Mouse (Mus musculus) hindbrain, embryonic 13.5 days (tissue): ENCODE results near the gene Fam198b. TPM values are rescaled to one million over a fixed set of nuclear protein-coding genes. Genes with fewer than 3 reads are reported as not detected.

Experiments
- ATAC-seq: fragments of 200-750 bp; cut with Nextera tagmentation; 2 replicates; pipeline ENCODE4 v1.8.0; 2017; ENCODE audit warnings: moderate TSS enrichment; ENCODE audit not compliant: low FRiP score
- H3K27ac ChIP-seq: fragments of 300-500 bp; sonication (generic); 2 replicates; pipeline ENCODE4 v1.5.1; 2015; ENCODE audit warnings: inconsistent platforms, mild to moderate bottlenecking, moderate library complexity
- H3K27me3 ChIP-seq: fragments of 300-500 bp; sonication (generic); 2 replicates; pipeline ENCODE4 v1.6.1; 2015; ENCODE audit warnings: mild to moderate bottlenecking, inconsistent platforms
- H3K36me3 ChIP-seq: fragments of 300-500 bp; sonication (generic); 2 replicates; pipeline ENCODE4 v1.6.1; 2015; ENCODE audit warnings: mild to moderate bottlenecking, inconsistent platforms
- H3K4me1 ChIP-seq: fragments of 300-500 bp; sonication (generic); replicated peaks from 2 replicates; pipeline ENCODE4 v1.6.1; 2015; ENCODE audit warnings: inconsistent platforms
- H3K4me2 ChIP-seq: fragments of 300-500 bp; sonication (generic); 2 replicates; pipeline ENCODE4 v1.6.1; 2015; ENCODE audit warnings: inconsistent platforms, mild to moderate bottlenecking, moderate library complexity
- H3K4me3 ChIP-seq: fragments of 300-500 bp; sonication (generic); 2 replicates; pipeline ENCODE4 v1.5.1; 2015; ENCODE audit warnings: mild to moderate bottlenecking, inconsistent platforms
- H3K9ac ChIP-seq: fragments of 300-500 bp; sonication (generic); 2 replicates; pipeline ENCODE4 v1.6.1; 2015; ENCODE audit warnings: mild to moderate bottlenecking, inconsistent platforms
- H3K9me3 ChIP-seq: fragments of 300-500 bp; sonication (generic); 2 replicates; pipeline ENCODE4 v1.6.1; 2016; ENCODE audit warnings: inconsistent platforms
- WGBS: fragments of 180-500 bp; shearing (Covaris S2); methylation state at CpG from one replicate; pipeline ENCODE4 v1.1.7; 2015; 5-methylcytosine and 5-hydroxymethylcytosine counted together
- polyA plus RNA-seq: library from polyadenylated mRNA; unstranded; fragments of >200 nt; fragmentation: Nextera tagmentation; extraction: Ambion mirVana; gene quantifications from 2 replicates; pipeline ENCODE4 v1.2.1, GENCODE M21; 2015

Fam198b gene
- 3.9 and 5.1 TPM in 2 replicates for polyA plus RNA-seq

GRCm38 (mm10) chr3:79884305-79884704 lies at the start of gene Fam198b:
Gene Fam198b (plus strand): TSS chr3:79884533.
- Histone ChIP-seq H3K27me3 (0 out of 2 replicates have a peak, but pooled peaks cover 2% of the 10 kb centered on the region), H3K4me1 (0 out of 2 replicates have a peak, but pooled peaks cover 7% of the 10 kb centered on the region), H3K4me3 (no peak within 1 kb of the TSS), H3K4me2 (no peak within 1 kb of the TSS), H3K9ac (no peak within 1 kb of the TSS), H3K27ac (no peak within 1 kb of the TSS), H3K9me3 (no peaks in the 10 kb centered on the region), H3K36me3 (no peaks in the 10 kb centered on the region)
- WGBS = 61% methylated on average over 5 of the region's 5 CpGs
- ATAC-seq = no peak

- H3K27ac ChIP-seq = no peak overlapping the region
- ATAC-seq = no peak
- H3K4me1 ChIP-seq = peaks cover 8% of the 10 kb centered on the region
- no peaks in the 10 kb centered on the region for H3K36me3 ChIP-seq
- H3K4me2 ChIP-seq = no peak overlapping the region
- H3K9ac ChIP-seq = no peak overlapping the region
- no peaks in the 10 kb centered on the region for H3K9me3 ChIP-seq
- no peaks in the 10 kb centered on the region for H3K27me3 ChIP-seq
- H3K4me3 ChIP-seq = no peak overlapping the region
- WGBS = 55% methylated on average over 6 of the region's 6 CpGs
These were observed 45.6 kb upstream of the Fam198b start for GRCm38 (mm10) chr3:79838751-79839150.

GRCm38 (mm10) chr3:79841475-79841874 lies 42.9 kb upstream of the Fam198b start:
- Histone ChIP-seq H3K36me3 (no peaks in the 10 kb centered on the region), H3K9ac (no peak overlapping the region), H3K4me2 (peak overlapping the region; percentile 78), H3K9me3 (no peaks in the 10 kb centered on the region), H3K27me3 (0 out of 2 replicates have a peak, but pooled peaks cover 6% of the 10 kb centered on the region), H3K4me3 (peak overlapping the region; percentile 46; the same call in 1 of the 2 replicates), H3K4me1 (peaks cover 8% of the 10 kb centered on the region), H3K27ac (no peak overlapping the region)
- ATAC-seq = no peak
- 56% methylated on average over 6 of the region's 6 CpGs for WGBS

GRCm38 (mm10) chr3:79842165-79842564 lies 42.2 kb upstream of the Fam198b start:
- 0 out of 2 replicates have a peak, but pooled peaks cover 8% of the 10 kb centered on the region for H3K27me3 ChIP-seq
- H3K4me1 ChIP-seq = peaks cover 8% of the 10 kb centered on the region
- H3K4me3 ChIP-seq = peak overlapping the region; percentile 46
- H3K9ac ChIP-seq = peak overlapping the region; percentile 68; the same call in 1 of the 2 replicates
- WGBS = 11% methylated on average over 12 of the region's 12 CpGs
- peak overlapping the region; percentile 78 for H3K4me2 ChIP-seq
- no peaks in the 10 kb centered on the region for H3K9me3 ChIP-seq
- H3K27ac ChIP-seq = no peak overlapping the region
- ATAC-seq = peak; percentile 73
- no peaks in the 10 kb centered on the region for H3K36me3 ChIP-seq

GRCm38 (mm10) chr3:79842616-79843016 lies 41.7 kb upstream of the Fam198b start:
- no peaks in the 10 kb centered on the region for H3K9me3 ChIP-seq
- WGBS = under 1% methylated on average over 19 of the region's 19 CpGs

GRCm38 (mm10) chr3:79843999-79844398 lies 40.3 kb upstream of the Fam198b start:
- ATAC-seq = no peak
- 0 out of 2 replicates have a peak, but pooled peaks cover 8% of the 10 kb centered on the region for H3K27me3 ChIP-seq
- WGBS = 96% methylated on average over 9 of the region's 9 CpGs

More at GRCm38 (mm10) chr3:79842616-79843016, 41.7 kb upstream of the Fam198b start:
- Histone ChIP-seq H3K36me3 (no peaks in the 10 kb centered on the region), H3K27ac (no peak overlapping the region), H3K4me2 (peak overlapping the region; percentile 78), H3K9ac (peak overlapping the region; percentile 68), H3K4me1 (peaks cover 8% of the 10 kb centered on the region), H3K4me3 (peak overlapping the region; percentile 46), H3K27me3 (0 out of 2 replicates have a peak, but pooled peaks cover 8% of the 10 kb centered on the region)
- ATAC-seq = peak; percentile 86

GRCm38 (mm10) chr3:79846633-79847032 lies 37.7 kb upstream of the Fam198b start:
- no peak overlapping the region for H3K4me3 ChIP-seq
- no peak overlapping the region for H3K4me2 ChIP-seq
- H3K36me3 ChIP-seq = no peaks in the 10 kb centered on the region
- 0 out of 2 replicates have a peak, but pooled peaks cover 8% of the 10 kb centered on the region for H3K27me3 ChIP-seq
- ATAC-seq = no peak
- 82% methylated on average over 5 of the region's 5 CpGs for WGBS
- peaks cover 5% of the 10 kb centered on the region for H3K4me1 ChIP-seq
- H3K27ac ChIP-seq = no peak overlapping the region
- no peak overlapping the region for H3K9ac ChIP-seq
- H3K9me3 ChIP-seq = no peaks in the 10 kb centered on the region

More at GRCm38 (mm10) chr3:79843999-79844398, 40.3 kb upstream of the Fam198b start:
- Histone ChIP-seq H3K9ac (no peak overlapping the region), H3K4me3 (no peak overlapping the region), H3K36me3 (no peaks in the 10 kb centered on the region), H3K4me1 (peaks cover 8% of the 10 kb centered on the region), H3K27ac (no peak overlapping the region), H3K4me2 (no peak overlapping the region), H3K9me3 (no peaks in the 10 kb centered on the region)

- no peak overlapping the region for H3K27ac ChIP-seq
- H3K36me3 ChIP-seq = no peaks in the 10 kb centered on the region
- 0 out of 2 replicates have a peak, but pooled peaks cover 8% of the 10 kb centered on the region for H3K27me3 ChIP-seq
- no peak overlapping the region for H3K4me3 ChIP-seq
- H3K9me3 ChIP-seq = no peaks in the 10 kb centered on the region
- ATAC-seq = no peak
- no peak overlapping the region for H3K9ac ChIP-seq
- 53% methylated on average over 4 of the region's 4 CpGs for WGBS
- H3K4me1 ChIP-seq = no peaks in the 10 kb centered on the region
- no peak overlapping the region for H3K4me2 ChIP-seq
These were observed 35.5 kb upstream of the Fam198b start for GRCm38 (mm10) chr3:79848841-79849240.

GRCm38 (mm10) chr3:79849621-79850020 lies 34.7 kb upstream of the Fam198b start:
- Histone ChIP-seq H3K4me1 (no peaks in the 10 kb centered on the region), H3K9me3 (no peaks in the 10 kb centered on the region), H3K27ac (no peak overlapping the region), H3K4me3 (no peak overlapping the region), H3K9ac (no peak overlapping the region), H3K36me3 (no peaks in the 10 kb centered on the region), H3K4me2 (no peak overlapping the region), H3K27me3 (0 out of 2 replicates have a peak, but pooled peaks cover 8% of the 10 kb centered on the region)
- ATAC-seq = no peak
- 89% methylated on average over 2 of the region's 2 CpGs for WGBS

GRCm38 (mm10) chr3:79850656-79851055 lies 33.7 kb upstream of the Fam198b start:
- Histone ChIP-seq H3K9me3 (no peaks in the 10 kb centered on the region), H3K9ac (no peak overlapping the region), H3K4me2 (no peak overlapping the region), H3K4me1 (no peaks in the 10 kb centered on the region), H3K36me3 (no peaks in the 10 kb centered on the region), H3K27ac (no peak overlapping the region), H3K4me3 (no peak overlapping the region), H3K27me3 (0 out of 2 replicates have a peak, but pooled peaks cover 8% of the 10 kb centered on the region)
- 44% methylated on average over 6 of the region's 6 CpGs for WGBS
- no peak for ATAC-seq

- 0 out of 2 replicates have a peak, but pooled peaks have one; percentile 11 for ATAC-seq
- no peaks in the 10 kb centered on the region for H3K4me1 ChIP-seq
- H3K4me2 ChIP-seq = no peak overlapping the region
- no peaks in the 10 kb centered on the region for H3K27me3 ChIP-seq
- WGBS = 86% methylated on average over 3 of the region's 3 CpGs
- no peaks in the 10 kb centered on the region for H3K9me3 ChIP-seq
- H3K36me3 ChIP-seq = no peaks in the 10 kb centered on the region
- H3K9ac ChIP-seq = no peak overlapping the region
- H3K4me3 ChIP-seq = no peak overlapping the region
- no peak overlapping the region for H3K27ac ChIP-seq
These were observed 32.2 kb upstream of the Fam198b start for GRCm38 (mm10) chr3:79852108-79852507.

GRCm38 (mm10) chr3:79852654-79853166 lies 31.6 kb upstream of the Fam198b start, which contains the start of gene Tmem144:
Gene Tmem144 (minus strand): TSS chr3:79852773.
- Histone ChIP-seq H3K4me2 (no peak within 1 kb of the TSS), H3K27ac (no peak within 1 kb of the TSS), H3K36me3 (no peaks in the 10 kb centered on the region), H3K4me1 (no peaks in the 10 kb centered on the region), H3K4me3 (no peak within 1 kb of the TSS), H3K27me3 (no peaks in the 10 kb centered on the region), H3K9me3 (no peaks in the 10 kb centered on the region), H3K9ac (no peak within 1 kb of the TSS)
- 54% methylated on average over 8 of the region's 8 CpGs for WGBS
- ATAC-seq = peak; percentile 37; the same call in 1 of the 2 replicates

- Histone ChIP-seq H3K4me2 (no peak overlapping the region), H3K4me1 (no peaks in the 10 kb centered on the region), H3K9ac (no peak overlapping the region), H3K4me3 (no peak overlapping the region), H3K27ac (no peak overlapping the region), H3K36me3 (no peaks in the 10 kb centered on the region), H3K27me3 (no peaks in the 10 kb centered on the region), H3K9me3 (no peaks in the 10 kb centered on the region)
- ATAC-seq = no peak
- 73% methylated on average over 5 of the region's 5 CpGs for WGBS
These were observed 26.6 kb upstream of the Fam198b start for GRCm38 (mm10) chr3:79857780-79858179.
